Mouse (Mus musculus): ENCODE results near the gene 4930404H24Rik.
A peak's percentile ranks its signal among the peaks of the same experiment; 100 is the strongest.

4930404H24Rik gene

GRCm38 (mm10) chr2:153492573-153493392, at the start of gene 4930404H24Rik:
Gene 4930404H24Rik, plus strand, starts transcription at chr2:153492790.
- peak; percentile 85 for DNase-seq

GRCm38 (mm10) chr2:153443434-153444240, 49.0 kb upstream of the 4930404H24Rik start:
- peak; percentile 75 for DNase-seq

DNA sequence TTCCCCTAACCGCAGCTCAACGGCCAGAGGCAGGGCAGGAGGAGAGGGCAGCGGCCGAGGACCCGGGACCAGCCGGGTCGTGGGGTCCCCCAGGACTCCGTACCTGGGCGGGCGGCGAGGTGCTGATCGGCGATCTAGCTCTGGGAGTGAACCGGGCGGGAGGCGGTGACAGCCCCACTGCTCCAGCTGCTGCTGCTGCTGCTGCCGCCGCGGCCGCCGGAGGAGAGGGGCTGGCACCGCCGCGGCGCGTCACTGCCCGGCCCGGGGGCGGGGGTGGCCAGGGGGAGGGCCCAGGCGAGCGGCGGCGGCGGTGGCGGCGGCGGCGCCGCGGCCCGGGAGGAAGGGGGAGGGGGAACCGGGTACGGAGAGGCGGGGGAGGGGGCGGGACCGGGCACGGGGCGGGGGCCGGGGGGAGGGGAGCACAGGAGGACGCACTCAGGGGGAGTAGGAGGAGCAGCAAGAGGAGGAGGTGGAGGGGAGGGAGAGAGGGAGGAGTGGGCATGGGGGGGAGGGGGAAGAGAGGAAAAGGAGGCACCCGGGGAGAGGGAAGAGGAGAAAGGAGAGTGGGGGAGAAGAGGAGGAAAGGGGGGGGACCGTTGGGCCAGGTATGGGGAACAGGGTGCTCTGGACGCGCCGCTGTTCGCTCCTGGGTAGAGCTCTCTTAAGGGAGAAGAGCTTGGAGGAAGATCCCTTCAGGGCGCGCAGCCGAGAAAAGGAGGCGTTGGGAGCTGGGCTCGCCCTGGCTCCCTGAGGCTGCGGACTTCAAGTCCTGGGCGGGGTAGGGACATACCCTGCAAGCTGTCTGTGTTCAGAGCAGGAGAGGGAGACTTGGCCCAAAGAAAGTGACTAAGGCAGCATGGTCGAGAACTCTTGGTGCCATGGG, 48.1 kb upstream of the 4930404H24Rik start:
- peak; percentile 87 for DNase-seq

- peak; percentile 64 for DNase-seq
These were observed 47.2 kb upstream of the 4930404H24Rik start for GRCm38 (mm10) chr2:153445137-153446016.

DNA sequence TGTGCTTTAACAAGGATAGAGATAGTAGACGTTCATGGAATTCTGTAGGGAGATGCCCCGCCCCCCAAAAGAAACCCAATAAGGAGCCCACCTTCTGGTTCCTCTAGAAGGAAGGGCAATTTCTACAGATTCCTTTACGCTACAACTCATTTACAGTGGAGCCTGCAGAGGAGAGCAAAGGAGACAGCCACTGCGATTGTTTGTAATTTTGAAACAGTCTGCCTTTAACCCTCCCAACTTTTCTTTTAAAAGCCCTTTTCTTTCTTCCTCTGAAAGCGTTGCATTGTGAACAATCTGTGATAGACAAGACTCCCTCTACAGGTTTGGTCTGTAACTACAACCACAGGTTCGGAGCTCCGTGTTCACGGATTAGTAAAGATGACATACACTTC, 46.6 kb upstream of the 4930404H24Rik start:
- peak; percentile 67 for DNase-seq

DNA sequence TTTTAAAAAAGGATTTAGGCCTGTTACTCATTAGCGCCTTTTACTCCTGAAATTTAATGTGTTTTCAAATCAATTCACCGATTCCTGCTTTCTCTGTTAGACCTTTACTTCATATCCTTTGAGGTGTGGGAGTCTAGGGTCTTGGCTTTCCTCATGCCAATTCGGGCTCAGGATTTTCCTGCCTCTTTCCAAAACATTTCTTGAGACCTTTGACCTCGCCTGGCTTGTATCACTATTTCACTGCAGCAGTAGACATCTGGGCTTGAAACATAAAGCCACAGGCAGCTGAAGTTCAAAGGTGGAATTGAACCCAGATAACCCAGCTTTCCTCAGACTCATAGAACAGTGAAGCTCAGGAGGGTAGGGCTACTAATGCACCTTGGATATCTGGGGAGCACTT, 46.1 kb upstream of the 4930404H24Rik start:
- DNase-seq, result no peak

DNA sequence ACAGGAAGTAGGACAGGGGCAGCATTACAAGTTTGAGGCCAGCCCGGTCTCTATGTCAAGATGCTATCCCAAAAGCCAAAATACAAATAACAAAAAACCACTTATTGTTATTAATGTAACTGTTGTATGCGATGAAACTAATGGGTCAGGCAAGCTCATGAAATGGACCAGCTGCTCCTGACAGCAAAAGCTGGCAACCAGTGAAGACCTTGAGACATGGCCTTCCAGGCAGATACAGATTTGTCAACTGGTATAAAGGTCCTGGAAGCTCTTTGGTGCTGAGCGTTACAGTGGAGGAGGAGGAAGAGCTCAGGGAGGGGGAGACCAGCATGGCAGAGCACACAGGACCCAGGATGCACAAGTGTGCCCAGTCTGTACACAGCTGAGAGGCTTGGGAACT, 44.9 kb upstream of the 4930404H24Rik start:
- no peak for DNase-seq

- DNase-seq, result no peak
These were observed 44.1 kb upstream of the 4930404H24Rik start for GRCm38 (mm10) chr2:153448519-153448918.

DNA sequence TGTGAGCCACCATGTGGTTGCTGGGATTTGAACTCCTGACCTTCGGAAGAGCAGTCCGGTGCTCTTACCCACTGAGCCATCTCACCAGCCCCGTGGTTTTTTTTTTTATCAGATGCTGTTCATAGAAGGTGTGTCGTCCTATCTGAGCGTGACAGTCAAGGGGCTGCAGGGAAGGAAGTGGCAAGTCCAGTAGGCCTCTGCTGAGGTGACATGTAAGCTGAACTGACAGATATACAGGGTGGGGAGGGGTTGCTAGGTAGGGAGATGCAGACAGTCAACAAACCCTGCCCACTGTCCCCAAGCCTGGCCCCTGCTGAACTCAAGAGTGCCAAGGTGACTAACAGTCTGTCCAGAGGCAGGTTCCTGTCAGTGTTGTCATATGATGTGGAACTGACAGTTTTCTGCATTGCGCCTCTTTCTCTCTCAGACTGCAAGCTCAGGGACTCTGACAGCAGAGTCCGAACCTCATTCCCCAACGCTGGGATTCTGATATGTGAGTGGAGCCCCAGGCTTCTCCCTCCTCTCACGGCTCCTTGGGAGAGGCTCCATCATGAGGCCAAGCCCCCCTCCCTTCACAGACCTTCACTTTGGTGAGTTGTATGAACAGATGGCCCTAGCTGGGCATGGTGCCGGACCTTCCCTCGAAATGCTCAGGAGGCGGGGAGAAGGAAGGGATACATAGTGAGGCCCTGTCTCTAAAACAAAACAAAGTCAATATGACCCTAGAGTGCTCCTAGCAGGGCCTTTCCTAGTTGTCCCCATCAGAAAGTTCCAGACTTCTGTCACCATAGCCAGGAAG, 38.4 kb upstream of the 4930404H24Rik start:
- DNase-seq, result no peak

DNA sequence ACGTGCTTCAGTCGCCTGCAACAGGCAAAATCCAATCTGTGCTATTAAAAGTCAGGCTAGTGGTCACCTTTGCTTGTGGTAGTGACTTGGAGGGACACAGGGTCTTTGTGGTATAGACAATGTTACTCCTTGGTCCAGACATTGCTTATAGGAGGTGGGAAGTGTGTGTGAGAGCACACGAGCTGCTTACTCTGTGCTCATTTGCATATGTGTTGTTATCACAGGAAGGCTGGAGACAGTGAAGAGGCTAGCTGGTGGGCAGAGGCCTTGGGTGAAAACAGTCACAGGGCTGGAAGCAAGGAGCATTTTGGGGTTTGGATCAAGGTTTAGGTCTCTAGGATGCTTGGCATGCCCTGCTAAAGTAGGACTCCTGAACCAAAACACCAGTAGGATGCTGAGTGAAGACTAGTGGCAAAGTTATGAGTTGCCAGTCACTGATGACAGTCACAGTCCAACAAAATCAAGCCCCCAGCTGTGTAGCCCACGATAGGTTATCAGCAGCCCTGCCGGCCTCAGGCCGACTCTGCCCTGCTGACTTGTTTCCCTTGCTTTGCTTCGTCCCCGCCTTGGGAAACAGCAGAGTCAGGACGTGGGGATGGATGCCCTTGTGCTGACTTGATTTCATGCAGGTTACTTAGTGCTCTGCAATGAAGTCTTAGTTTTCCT, 37.6 kb upstream of the 4930404H24Rik start:
- DNase-seq, result no peak

DNA sequence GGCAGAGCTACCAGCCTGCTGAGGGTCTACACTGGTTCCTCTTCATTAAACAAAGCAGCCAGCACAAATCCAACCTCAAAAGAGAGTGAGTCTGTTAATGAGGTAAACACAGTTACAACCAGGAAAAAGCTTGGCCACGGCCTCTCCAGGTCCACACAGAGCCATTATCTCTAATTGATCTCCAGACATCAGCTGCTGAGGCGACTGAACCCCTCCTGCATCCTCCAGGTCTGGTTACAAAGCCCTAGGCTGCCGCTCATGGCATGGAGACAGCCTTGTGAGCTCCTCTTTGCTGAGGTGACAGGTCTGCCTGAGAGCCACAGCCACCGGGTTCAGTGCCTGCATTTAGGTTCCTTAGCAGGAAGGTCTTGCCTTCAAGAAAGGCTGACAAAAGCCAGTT, 35.1 kb upstream of the 4930404H24Rik start:
- DNase-seq, result no peak

DNA sequence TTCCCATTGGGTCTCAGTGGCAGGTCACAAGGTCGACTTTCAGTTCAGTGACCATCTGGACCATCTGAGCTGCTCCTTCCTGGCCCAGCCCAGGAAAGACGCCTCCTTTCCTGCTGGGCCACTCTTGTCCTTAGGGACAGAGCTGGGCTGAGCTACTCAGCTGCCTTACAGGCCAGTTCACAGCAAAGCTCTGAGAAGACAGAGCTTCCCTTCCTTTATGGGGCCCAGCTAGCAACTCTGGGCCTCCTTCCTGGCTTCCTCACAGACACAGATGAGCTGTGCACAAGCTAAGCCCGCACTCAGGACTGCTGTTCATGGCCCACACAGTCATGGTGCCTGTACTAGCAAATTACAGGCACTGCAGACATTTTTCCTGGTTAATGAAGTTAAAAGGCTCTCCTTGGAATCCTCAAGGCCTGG, 34.6 kb upstream of the 4930404H24Rik start:
- peak; percentile 45 for DNase-seq

DNA sequence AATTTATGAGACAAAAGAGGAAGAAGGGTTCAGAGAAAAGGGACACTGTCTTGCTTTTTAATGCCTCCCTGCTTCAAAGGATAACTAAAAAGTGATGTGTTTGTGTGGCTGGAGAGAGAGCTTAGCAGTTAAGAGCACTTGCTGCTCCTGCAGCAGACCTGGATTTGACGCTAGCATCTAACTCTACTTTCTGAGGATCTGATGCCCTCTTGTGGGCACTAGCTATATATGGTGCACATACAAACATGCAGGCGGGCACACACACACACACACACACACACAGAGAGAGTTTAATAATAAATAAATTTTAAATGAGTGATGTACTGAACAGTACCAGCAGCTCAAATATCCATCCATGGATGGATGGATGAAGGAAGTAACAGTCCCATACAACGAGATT, 29.3 kb upstream of the 4930404H24Rik start:
- DNase-seq, result no peak

DNA sequence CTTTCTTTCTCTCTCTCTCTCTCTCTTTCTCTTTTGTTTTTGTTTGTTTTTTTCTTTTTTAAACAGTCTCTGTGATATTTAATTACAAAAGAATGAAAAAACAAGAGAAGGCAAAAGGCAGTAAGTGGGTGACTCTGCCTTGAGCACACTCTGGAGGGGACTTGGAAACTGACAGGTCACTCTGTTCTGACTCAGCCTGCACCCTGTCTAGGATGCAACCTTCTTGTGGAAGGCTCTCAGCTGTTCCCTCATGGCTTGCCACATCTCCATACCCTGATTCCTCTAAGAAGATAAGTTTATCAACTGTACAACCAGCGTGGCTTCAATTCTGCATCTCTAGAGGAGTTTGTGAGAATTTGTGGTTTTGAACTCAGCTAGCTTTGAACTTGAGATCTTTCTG, 25.2 kb upstream of the 4930404H24Rik start:
- DNase-seq, result no peak

DNA sequence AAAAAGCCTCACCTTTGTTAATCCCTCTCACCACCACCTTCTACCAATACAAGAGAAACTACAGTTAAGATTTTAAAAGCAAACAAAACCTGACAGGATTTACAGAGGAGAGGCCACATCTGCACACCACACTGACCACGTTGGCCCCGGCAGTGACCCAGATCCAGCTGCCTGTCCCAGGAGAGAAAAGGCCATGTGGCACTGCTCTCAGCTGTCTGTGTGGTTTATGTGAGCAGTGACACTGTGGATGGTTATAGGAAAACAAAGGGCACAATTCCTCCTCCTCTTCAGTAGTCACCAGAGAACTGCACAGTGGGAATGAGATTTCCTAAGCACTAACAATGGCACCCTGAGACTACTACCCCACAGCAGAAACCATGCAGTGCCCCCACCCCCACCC, 23.3 kb upstream of the 4930404H24Rik start:
- peak; percentile 12 for DNase-seq

- peak; percentile 25 for DNase-seq
These were observed 22.8 kb upstream of the 4930404H24Rik start for GRCm38 (mm10) chr2:153469764-153470163.

- DNase-seq, result peak; percentile 24
These were observed 21.6 kb upstream of the 4930404H24Rik start for GRCm38 (mm10) chr2:153470983-153471382.

DNA sequence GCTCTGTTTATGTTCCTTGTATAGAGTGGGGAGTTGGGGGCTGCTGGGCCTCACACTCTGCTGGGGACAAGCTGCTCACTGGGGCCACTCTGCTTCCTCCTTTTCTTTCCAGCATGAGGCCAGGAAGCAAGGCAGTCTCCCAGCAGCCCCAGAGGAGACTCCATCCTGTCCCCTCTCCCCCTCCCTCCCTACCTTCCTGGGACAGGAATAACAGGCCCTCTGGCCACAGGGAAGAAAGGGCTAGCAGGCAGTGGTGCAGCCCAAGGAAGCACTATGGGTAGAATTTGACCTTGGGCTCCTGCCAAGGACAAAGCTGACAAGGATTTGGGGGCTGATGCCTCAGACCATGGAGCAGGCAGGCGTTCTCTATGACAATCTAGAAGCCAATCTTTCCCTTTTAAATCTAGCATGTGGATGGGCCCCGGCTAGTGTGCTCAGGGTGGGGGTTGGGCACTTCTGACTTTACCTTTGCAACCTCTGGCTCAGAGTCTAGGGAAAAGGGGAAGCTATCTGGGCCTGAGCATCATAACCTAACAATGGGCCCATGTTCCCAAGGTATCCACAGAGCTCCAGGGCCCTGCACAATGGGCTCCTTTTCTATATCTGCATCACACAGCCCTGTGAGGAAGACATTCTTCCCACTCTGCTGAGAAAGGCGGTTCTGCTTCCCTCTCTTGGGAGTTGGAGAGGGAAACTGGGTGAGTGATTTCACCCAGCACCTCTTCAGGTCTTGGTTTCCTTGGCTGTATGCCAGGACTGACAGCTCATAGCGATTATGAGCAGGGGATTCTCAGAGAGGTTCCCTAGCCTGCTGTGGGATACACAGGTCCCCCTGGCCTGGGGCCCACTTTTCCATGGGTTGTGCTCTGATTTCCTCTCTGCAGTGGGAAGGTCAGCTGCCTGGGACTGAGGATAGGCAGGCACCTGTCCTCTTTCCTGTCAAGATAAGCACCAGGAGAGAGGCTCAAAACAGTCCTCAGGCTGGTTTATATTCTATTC, 17.2 kb upstream of the 4930404H24Rik start:
- peak; percentile 59 for DNase-seq

GRCm38 (mm10) chr2:153478583-153478982, 14.0 kb upstream of the 4930404H24Rik start:
- DNase-seq, result peak; percentile 86

Measured in kidney, postnatal 10 days (tissue).